Mouse (Mus musculus) midbrain, embryonic 10.5 days (tissue): ENCODE data around the gene Rptor. TPM values are rescaled to one million over a fixed set of nuclear protein-coding genes. Genes with fewer than 3 reads are reported as not detected.
A peak's percentile ranks its signal among the peaks of the same experiment; 100 is the strongest.

Source experiments
- DNase-seq: peaks from one replicate; pipeline ENCODE4 v3.0.0-alpha.2; 2017; ENCODE audit warnings: low spot score
- H3K27ac ChIP-seq: fragments of 300-500 bp; sonication (generic); replicated peaks from 2 replicates; pipeline ENCODE4 v1.5.1; 2016; ENCODE audit warnings: mild to moderate bottlenecking
- H3K27me3 ChIP-seq: fragments of 300-500 bp; sonication (generic); 2 replicates; pipeline ENCODE4 v1.6.1; 2016; ENCODE audit warnings: low read depth, mild to moderate bottlenecking; ENCODE audit not compliant: poor library complexity, severe bottlenecking
- H3K36me3 ChIP-seq: fragments of 300-500 bp; sonication (generic); 2 replicates; pipeline ENCODE4 v1.6.1; 2016; ENCODE audit warnings: mild to moderate bottlenecking, moderate library complexity
- H3K4me1 ChIP-seq: fragments of 300-500 bp; sonication (generic); 2 replicates; pipeline ENCODE4 v1.6.1; 2016
- H3K4me3 ChIP-seq: fragments of 300-500 bp; sonication (generic); 2 replicates; pipeline ENCODE4 v1.5.1; 2016; ENCODE audit warnings: mild to moderate bottlenecking, moderate library complexity
- H3K9me3 ChIP-seq: fragments of 300-500 bp; sonication (generic); replicated peaks from 2 replicates; pipeline ENCODE4 v1.6.1; 2016; ENCODE audit warnings: mild to moderate bottlenecking
- WGBS: fragments of 180-500 bp; shearing (Covaris S2); methylation state at CpG from one replicate; pipeline ENCODE4 v1.1.7; 2016; 5-methylcytosine and 5-hydroxymethylcytosine counted together
- polyA plus RNA-seq: library from polyadenylated mRNA; unstranded; fragments of >200 nt; fragmentation: Nextera tagmentation; extraction: Ambion mirVana; gene quantifications from 2 replicates; pipeline ENCODE4 v1.2.1, GENCODE M21; 2016

Rptor gene
- polyA plus RNA-seq, 1 experiment from 2014 or later: 11.0 TPM

DNA sequence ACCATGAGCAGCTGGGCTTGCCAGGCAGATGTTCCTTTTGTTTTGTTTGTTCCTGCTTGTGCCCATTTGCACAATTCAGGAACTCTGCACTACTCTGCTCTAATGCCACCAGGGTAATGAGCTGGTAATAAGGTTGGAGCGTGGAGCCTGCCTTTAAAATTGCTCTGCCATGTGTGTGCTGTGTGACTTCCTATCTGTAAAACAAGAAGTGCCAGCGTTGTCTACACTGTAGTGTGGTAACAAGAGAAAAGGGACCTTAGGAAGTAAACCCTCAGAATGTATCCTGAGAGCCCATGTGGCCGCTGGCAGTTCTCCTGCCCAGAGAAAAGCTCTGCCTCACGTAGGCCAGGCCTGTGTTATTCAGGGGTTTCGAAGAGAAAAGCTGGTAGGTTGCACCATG is 108.1 kb downstream of the Rptor start:
- Histone ChIP-seq H3K4me1 (peaks cover 27% of the 10 kb centered on the region), H3K36me3 (no peaks in the 10 kb centered on the region), H3K9me3 (no peaks in the 10 kb centered on the region), H3K27ac (no peak overlapping the region), H3K4me3 (no peak overlapping the region), H3K27me3 (no peaks in the 10 kb centered on the region)
- DNase-seq: no peak
- 87% methylated on average over 5 of the region's 5 CpGs for WGBS

DNA sequence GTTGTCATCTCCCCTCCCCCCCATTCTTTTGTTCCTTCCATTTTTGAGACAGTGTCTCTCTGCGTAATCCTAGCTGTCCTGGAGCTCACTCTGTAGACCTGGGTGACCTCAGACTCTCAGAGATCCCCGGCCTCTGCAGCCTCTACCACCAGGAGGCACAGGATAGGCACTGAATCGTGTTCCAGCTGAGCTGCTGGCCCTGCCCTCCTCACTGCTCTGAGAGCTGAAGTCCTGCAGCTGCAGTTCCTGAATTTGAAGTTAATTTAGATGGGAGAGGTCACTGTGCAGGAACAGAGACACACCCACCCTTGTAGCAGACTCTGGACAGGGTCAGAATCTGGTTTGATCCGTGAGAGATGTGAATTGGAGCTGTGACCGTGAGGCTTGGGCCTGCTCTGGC is 112.7 kb downstream of the Rptor start:
- peaks cover 7% of the 10 kb centered on the region; the same call in 1 of the 2 replicates for H3K9me3 ChIP-seq
- H3K27me3 ChIP-seq: no peaks in the 10 kb centered on the region
- no peak overlapping the region for H3K4me3 ChIP-seq
- WGBS: 39% methylated on average over 5 of the region's 5 CpGs
- DNase-seq: no peak
- H3K36me3 ChIP-seq: peaks cover 9% of the 10 kb centered on the region
- peaks cover 19% of the 10 kb centered on the region for H3K4me1 ChIP-seq
- 0 out of 2 replicates have a peak overlapping the region, but pooled peaks have one; percentile 20 for H3K27ac ChIP-seq

- Histone ChIP-seq H3K4me1 (peaks cover 22% of the 10 kb centered on the region), H3K36me3 (peaks cover 9% of the 10 kb centered on the region), H3K4me3 (no peak overlapping the region), H3K9me3 (peaks cover 7% of the 10 kb centered on the region; the same call in 1 of the 2 replicates), H3K27me3 (no peaks in the 10 kb centered on the region), H3K27ac (0 out of 2 replicates have a peak overlapping the region, but pooled peaks have one; percentile 20)
- 89% methylated on average over 5 of the region's 5 CpGs for WGBS
- no peak for DNase-seq
Measured at GRCm38 (mm10) chr11:119715841-119716596, 113.3 kb downstream of the Rptor start.

DNA sequence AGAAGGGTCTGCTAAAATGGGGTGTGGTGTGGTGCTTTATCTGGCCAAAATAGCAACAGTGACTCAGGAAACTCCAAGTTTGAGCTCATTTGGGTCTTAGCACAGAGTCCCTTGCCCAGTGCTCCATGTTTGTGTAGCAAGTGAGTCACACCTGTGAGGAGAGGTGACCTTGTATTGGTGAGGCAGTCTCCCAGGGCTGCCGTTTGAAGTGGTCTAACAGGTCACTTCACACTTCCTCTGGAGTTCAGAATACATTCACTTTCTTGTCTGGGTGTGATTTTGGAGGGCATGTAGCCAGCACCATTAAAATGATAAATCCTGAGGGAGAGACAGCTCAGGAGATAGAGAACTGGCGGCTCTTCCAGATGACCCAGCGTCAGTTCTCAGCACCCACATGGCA is 115.4 kb downstream of the Rptor start:
- peaks cover 7% of the 10 kb centered on the region; the same call in 1 of the 2 replicates for H3K9me3 ChIP-seq
- 96% methylated on average over 3 of the region's 3 CpGs for WGBS
- no peak overlapping the region for H3K27ac ChIP-seq
- no peaks in the 10 kb centered on the region for H3K27me3 ChIP-seq
- no peak overlapping the region for H3K4me3 ChIP-seq
- no peak for DNase-seq
- H3K36me3 ChIP-seq: peaks cover 9% of the 10 kb centered on the region
- peaks cover 25% of the 10 kb centered on the region for H3K4me1 ChIP-seq

- Histone ChIP-seq H3K27ac (no peak overlapping the region), H3K9me3 (peaks cover 7% of the 10 kb centered on the region; the same call in 1 of the 2 replicates), H3K4me3 (no peak overlapping the region), H3K4me1 (peaks cover 12% of the 10 kb centered on the region), H3K36me3 (peaks cover 15% of the 10 kb centered on the region), H3K27me3 (no peaks in the 10 kb centered on the region)
- 92% methylated on average over 9 of the region's 9 CpGs for WGBS
- DNase-seq: no peak
Measured at GRCm38 (mm10) chr11:119720101-119721048, 117.7 kb downstream of the Rptor start.

DNA sequence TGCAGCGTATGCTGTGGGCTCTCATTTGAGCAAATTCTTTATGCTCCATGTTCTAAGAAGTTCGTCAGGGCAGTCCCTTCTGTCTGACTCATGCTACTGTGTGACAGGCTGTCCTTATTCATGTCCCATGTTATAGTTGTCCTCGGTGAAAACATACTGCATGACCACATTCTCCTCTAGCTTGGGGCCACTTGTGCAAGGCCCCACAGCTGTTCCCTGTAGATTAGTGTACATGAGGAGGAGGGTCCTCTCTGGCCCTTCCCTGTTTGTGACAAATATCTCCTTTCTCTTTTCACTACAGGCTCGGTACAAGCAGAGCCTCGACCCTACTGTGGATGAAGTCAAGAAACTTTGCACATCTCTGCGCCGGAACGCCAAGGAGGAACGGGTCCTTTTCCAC is 122.0 kb downstream of the Rptor start:
- 93% methylated on average over 9 of the region's 9 CpGs for WGBS

DNA sequence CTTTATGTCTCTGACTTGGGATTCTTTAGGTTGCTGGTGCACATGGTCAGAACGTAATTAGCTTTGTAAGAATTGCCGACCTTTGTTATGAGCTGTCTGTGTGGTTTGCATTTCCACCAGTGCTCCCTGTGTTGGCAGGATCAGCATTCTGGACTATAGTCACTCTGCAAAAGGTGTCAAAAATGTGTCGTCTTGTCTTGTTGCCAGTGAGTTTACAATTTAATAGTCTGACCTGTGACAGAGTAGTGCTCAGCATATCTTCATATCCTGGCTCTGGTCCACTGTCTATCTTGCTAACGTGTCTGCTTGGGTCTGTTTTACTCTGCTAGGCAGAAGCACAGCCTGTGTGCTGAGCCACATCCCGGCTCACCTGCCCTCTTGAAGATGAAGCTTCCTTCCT is 128.7 kb downstream of the Rptor start:
- no peaks in the 10 kb centered on the region for H3K27me3 ChIP-seq
- no peaks in the 10 kb centered on the region for H3K9me3 ChIP-seq
- 0 out of 2 replicates have a peak, but pooled peaks cover 3% of the 10 kb centered on the region for H3K4me1 ChIP-seq
- peaks cover 12% of the 10 kb centered on the region for H3K36me3 ChIP-seq
- no peak overlapping the region for H3K27ac ChIP-seq
- H3K4me3 ChIP-seq: no peak overlapping the region
- 93% methylated on average over 5 of the region's 5 CpGs for WGBS
- no peak for DNase-seq

More for the DNA sequence above, 122.0 kb downstream of the Rptor start:
- Histone ChIP-seq H3K27me3 (no peaks in the 10 kb centered on the region), H3K27ac (no peak overlapping the region), H3K4me3 (no peak overlapping the region), H3K4me1 (0 out of 2 replicates have a peak, but pooled peaks cover 6% of the 10 kb centered on the region), H3K36me3 (peaks cover 29% of the 10 kb centered on the region), H3K9me3 (no peaks in the 10 kb centered on the region)
- no peak for DNase-seq

DNA sequence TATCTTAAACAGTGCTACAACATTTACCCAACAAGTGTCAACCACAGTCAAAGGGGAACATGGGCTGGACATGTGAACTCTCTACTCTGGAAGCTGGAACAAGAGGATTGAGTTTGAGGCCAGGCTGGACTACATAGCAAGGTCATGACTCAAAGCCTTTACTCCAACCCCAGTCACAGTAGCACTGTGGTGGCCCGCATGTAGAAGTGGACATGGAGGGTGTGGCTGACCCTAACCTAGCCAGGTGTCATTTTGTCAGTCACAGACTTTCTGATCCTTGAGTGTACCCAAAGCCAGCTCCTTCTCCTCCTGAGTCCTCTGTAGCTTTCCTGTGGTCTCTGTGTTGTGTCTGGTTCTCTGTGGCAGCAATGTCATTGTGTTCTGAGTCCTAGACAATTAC is 129.7 kb downstream of the Rptor start:
- Histone ChIP-seq H3K4me3 (no peak overlapping the region), H3K27ac (no peak overlapping the region), H3K27me3 (no peaks in the 10 kb centered on the region), H3K4me1 (0 out of 2 replicates have a peak, but pooled peaks cover 5% of the 10 kb centered on the region), H3K9me3 (no peaks in the 10 kb centered on the region), H3K36me3 (peaks cover 3% of the 10 kb centered on the region; the same call in 1 of the 2 replicates)
- 96% methylated on average over 1 of the region's 1 CpGs for WGBS
- no peak for DNase-seq

GRCm38 (mm10) chr11:119732961-119733656 is 130.4 kb downstream of the Rptor start:
- Histone ChIP-seq H3K36me3 (0 out of 2 replicates have a peak, but pooled peaks cover under 1% of the 10 kb centered on the region), H3K9me3 (no peaks in the 10 kb centered on the region), H3K27me3 (no peaks in the 10 kb centered on the region), H3K4me3 (no peak overlapping the region), H3K4me1 (0 out of 2 replicates have a peak, but pooled peaks cover 5% of the 10 kb centered on the region), H3K27ac (no peak overlapping the region)
- DNase-seq: no peak
- WGBS: 82% methylated on average over 4 of the region's 4 CpGs

DNA sequence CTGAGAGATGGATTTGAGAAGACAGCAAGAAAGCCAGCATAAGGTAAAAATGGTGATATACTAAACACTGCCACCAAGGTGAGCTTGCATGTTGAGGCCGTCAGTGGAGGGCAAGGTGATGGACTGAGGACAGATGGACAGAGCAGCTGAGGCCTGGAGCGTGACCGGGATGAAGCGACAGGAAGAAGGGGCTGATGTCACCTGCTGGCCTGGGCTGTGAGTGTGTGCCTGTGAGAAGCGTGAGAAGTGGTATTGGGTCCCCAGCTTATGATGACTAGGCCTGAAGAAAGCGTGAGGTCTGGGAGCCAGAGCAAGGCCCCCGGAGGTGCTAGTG is 130.9 kb downstream of the Rptor start:
- no peaks in the 10 kb centered on the region for H3K9me3 ChIP-seq
- no peaks in the 10 kb centered on the region for H3K27me3 ChIP-seq
- 94% methylated on average over 7 of the region's 7 CpGs for WGBS
- no peak for DNase-seq
- no peak overlapping the region for H3K4me3 ChIP-seq
- H3K27ac ChIP-seq: no peak overlapping the region
- 0 out of 2 replicates have a peak, but pooled peaks cover 5% of the 10 kb centered on the region for H3K4me1 ChIP-seq
- H3K36me3 ChIP-seq: no peaks in the 10 kb centered on the region

DNA sequence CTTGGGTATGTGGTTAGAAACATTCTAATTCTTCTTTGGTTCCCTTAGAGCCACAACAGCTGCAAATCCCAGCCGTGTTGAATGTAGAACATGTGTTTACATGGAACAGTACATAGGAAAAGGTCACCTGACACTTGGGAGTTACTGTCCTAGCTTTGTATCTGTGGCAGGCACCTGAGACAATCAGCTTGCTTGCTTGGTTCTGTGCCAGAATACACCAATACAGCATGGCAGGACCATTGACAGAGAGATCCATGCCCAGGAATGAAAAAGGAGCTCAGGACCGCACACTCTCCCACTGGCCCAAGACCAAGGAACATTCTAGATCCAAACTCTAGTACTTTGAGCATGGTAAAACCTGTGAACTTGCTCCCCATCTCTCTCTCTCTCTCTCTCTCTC is 132.4 kb downstream of the Rptor start:
- WGBS: 95% methylated on average over 2 of the region's 2 CpGs
- Histone ChIP-seq H3K4me1 (peaks cover 15% of the 10 kb centered on the region; the same call in 1 of the 2 replicates), H3K36me3 (no peaks in the 10 kb centered on the region), H3K9me3 (no peaks in the 10 kb centered on the region), H3K4me3 (no peak overlapping the region), H3K27me3 (no peaks in the 10 kb centered on the region), H3K27ac (no peak overlapping the region)
- no peak for DNase-seq
